Mouse (Mus musculus) heart, embryonic 11.5 days (tissue): ENCODE measurements at regions not wholly inside any gene's neighbourhood (a gene's known extent, or its start where the extent isn't known, plus 50 kb on each side); places are given as distances from the start of the nearest gene placed in this dataset.
"Not testable (repeated sequence)": the region's sequence is repeated elsewhere in the genome, so short reads cannot be mapped to it uniquely, and the experiment has no call there.

Experiments used
- ATAC-seq: fragments of 200-750 bp; cut with Nextera tagmentation; replicated peaks from 2 replicates; pipeline ENCODE4 v1.8.0; 2017; ENCODE audit warnings: moderate library complexity; ENCODE audit not compliant: insufficient number of reproducible peaks, low FRiP score, low TSS enrichment
- H3K27ac ChIP-seq: fragments of 300-500 bp; sonication (generic); 2 replicates; pipeline ENCODE4 v1.5.1; 2014; ENCODE audit warnings: mild to moderate bottlenecking, low read depth, low read length
- H3K27me3 ChIP-seq: fragments of 300-500 bp; sonication (generic); 2 replicates; pipeline ENCODE4 v1.6.1; 2014; ENCODE audit warnings: mild to moderate bottlenecking, low read length, mixed read lengths; ENCODE audit not compliant: control insufficient read depth, insufficient read depth
- H3K36me3 ChIP-seq: fragments of 300-500 bp; sonication (generic); 2 replicates; pipeline ENCODE4 v1.6.1; 2014; ENCODE audit warnings: mild to moderate bottlenecking, low read length, moderate library complexity, mixed read lengths; ENCODE audit not compliant: control insufficient read depth, insufficient read depth
- H3K4me1 ChIP-seq: fragments of 300-500 bp; sonication (generic); 2 replicates; pipeline ENCODE4 v1.6.1; 2014; ENCODE audit warnings: low read length; ENCODE audit not compliant: control insufficient read depth, insufficient read depth
- H3K4me2 ChIP-seq: fragments of 300-500 bp; sonication (generic); 2 replicates; pipeline ENCODE4 v1.6.1; 2014; ENCODE audit warnings: mild to moderate bottlenecking, moderate library complexity
- H3K4me3 ChIP-seq: fragments of 300-500 bp; sonication (generic); 2 replicates; pipeline ENCODE4 v1.5.1; 2014; ENCODE audit warnings: low read depth, low read length
- H3K9ac ChIP-seq: fragments of 300-500 bp; sonication (generic); 2 replicates; pipeline ENCODE4 v1.6.1; 2014; ENCODE audit warnings: mild to moderate bottlenecking, low read depth, low read length, moderate library complexity
- H3K9me3 ChIP-seq: fragments of 300-500 bp; sonication (generic); replicated peaks from 2 replicates; pipeline ENCODE4 v1.6.1; 2016; ENCODE audit warnings: low read length; ENCODE audit not compliant: control insufficient read depth
- WGBS: fragments of 180-500 bp; shearing (Covaris S2); extraction: QIAGEN DNeasy Blood & Tissue Kit; methylation state at CpG from one replicate; pipeline ENCODE4 v1.1.7; 2014; ENCODE audit not compliant: insufficient replicate concordance; 5-methylcytosine and 5-hydroxymethylcytosine counted together

DNA sequence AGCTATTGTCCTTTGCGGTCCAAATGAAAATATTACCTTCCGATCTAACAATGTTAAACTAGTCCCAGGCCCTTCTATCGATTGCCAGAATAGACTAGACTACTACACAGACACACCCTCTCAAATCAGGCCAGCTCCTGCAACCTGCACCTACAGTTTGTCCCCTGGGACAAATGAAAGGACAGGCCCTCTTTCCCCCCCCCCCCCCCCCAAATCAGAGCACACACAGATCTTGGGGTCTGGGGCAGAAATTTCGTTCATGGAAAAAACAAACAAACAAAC is 77.8 kb downstream of the BC107364 start:
- not testable (repeated sequence) for H3K36me3 ChIP-seq, H3K9me3 ChIP-seq, ATAC-seq, H3K4me3 ChIP-seq, H3K27ac ChIP-seq, H3K9ac ChIP-seq, H3K27me3 ChIP-seq, H3K4me1 ChIP-seq, H3K4me2 ChIP-seq
- WGBS = no CpG with 5 or more reads among the region's 4 CpGs

DNA sequence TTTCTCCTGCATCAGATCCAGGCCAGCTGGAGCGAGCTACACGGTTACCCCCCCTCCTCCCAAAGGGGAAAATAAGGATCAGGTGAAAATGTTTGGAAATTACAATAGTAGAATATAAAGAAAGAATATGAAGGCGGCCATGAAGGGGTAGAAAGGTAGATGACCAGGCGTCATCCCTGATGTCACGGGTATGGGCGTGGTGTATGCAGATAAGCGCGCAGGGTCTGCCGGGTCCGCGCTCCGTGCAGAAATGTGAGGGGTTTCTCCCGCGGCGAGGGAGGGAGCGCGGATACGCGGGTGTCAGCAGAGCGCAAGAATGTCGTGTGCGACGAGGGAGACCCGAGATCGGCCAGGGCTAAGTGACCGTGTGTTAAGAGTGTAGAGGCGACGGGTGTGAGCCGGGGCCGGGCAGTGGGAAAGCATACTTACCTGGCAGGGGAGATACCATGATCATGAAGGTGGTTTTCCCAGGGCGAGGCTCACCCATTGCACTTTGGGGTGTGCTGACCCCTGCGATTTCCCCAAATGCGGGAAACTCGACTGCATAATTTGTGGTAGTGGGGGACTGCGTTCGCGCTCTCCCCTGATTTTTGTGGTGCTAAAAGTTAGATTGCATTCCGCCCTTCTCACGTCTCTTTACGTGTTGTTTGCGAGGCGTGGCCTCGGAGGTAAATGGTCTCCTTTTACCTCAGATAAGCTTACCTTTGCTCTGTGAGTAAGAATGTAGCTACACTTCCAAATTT is 78.3 kb downstream of the BC107364 start:
- not testable (repeated sequence) for H3K4me1 ChIP-seq, H3K9ac ChIP-seq, H3K36me3 ChIP-seq, H3K4me3 ChIP-seq, H3K27ac ChIP-seq, H3K27me3 ChIP-seq, H3K9me3 ChIP-seq, H3K4me2 ChIP-seq
- ATAC-seq = peak; percentile 67
- WGBS = 6% methylated on average over 2 of the region's 43 CpGs

DNA sequence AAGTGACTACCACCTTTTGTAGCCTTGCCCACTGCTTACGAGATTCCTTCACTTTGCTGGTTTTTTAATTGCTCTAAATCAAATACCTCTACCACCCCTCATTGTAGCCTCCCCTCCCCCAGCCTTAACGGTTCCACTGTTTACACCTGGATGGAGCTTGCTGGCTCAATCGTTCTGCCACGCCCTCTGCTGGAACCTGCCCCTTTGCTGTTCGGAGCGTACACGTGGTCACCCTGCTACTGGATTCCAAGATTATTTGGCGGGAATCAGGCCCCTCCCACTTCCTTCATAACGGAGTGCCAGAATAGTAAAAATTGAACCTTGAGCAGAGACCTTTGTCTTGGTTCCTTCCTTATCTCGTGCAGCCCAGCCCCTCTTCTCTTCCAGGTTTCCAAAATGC is 68.8 kb upstream of the Fcgr1 start:
- not testable (repeated sequence) for H3K27ac ChIP-seq, H3K4me1 ChIP-seq, H3K9me3 ChIP-seq, H3K9ac ChIP-seq, ATAC-seq, H3K36me3 ChIP-seq, H3K27me3 ChIP-seq, H3K4me3 ChIP-seq, H3K4me2 ChIP-seq
- WGBS = 35% methylated on average over 10 of the region's 10 CpGs

DNA sequence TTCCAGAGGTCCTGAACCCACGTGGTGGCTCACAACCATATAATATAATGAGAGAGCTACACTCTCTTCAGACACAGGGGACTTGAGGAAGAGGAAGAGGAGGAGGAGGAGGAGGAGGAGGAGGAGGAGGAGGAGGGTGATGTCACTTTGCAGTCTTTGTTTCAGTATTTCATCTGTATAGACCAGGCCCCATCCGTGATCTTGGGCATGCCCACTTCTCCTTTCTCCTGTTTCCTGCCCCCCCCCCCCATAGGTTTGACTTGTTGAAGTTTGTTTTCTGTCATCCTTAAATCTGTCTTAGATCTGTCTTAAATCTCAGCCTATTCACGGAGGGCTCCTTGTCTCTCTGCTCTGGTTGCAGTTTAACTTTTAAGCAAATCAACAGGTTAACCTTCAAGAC is 67.0 kb upstream of the Fcgr1 start:
- Histone ChIP-seq H3K27ac (no peak overlapping the region), H3K9me3 (no peaks in the 10 kb centered on the region), H3K4me3 (no peak overlapping the region), H3K9ac (no peak overlapping the region), H3K4me1 (no peaks in the 10 kb centered on the region), H3K36me3 (no peaks in the 10 kb centered on the region), H3K27me3 (peaks cover 10% of the 10 kb centered on the region; the same call in 1 of the 2 replicates), H3K4me2 (no peak overlapping the region)
- no peak for ATAC-seq
- WGBS = 63% methylated on average over 3 of the region's 3 CpGs

DNA sequence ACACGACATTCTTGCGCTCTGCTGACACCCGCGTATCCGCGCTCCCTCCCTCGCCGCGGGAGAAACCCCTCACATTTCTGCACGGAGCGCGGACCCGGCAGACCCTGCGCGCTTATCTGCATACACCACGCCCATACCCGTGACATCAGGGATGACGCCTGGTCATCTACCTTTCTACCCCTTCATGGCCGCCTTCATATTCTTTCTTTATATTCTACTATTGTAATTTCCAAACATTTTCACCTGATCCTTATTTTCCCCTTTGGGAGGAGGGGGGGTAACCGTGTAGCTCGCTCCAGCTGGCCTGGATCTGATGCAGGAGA is 66.4 kb upstream of the Fcgr1 start:
- H3K9me3 ChIP-seq, H3K36me3 ChIP-seq, H3K4me2 ChIP-seq, H3K27me3 ChIP-seq, H3K4me1 ChIP-seq, H3K4me3 ChIP-seq, H3K27ac ChIP-seq, H3K9ac ChIP-seq: not testable (repeated sequence)
- ATAC-seq = peak; percentile 74; the same call in 1 of the 2 replicates
- 0% methylated on average over 1 of the region's 21 CpGs for WGBS

DNA sequence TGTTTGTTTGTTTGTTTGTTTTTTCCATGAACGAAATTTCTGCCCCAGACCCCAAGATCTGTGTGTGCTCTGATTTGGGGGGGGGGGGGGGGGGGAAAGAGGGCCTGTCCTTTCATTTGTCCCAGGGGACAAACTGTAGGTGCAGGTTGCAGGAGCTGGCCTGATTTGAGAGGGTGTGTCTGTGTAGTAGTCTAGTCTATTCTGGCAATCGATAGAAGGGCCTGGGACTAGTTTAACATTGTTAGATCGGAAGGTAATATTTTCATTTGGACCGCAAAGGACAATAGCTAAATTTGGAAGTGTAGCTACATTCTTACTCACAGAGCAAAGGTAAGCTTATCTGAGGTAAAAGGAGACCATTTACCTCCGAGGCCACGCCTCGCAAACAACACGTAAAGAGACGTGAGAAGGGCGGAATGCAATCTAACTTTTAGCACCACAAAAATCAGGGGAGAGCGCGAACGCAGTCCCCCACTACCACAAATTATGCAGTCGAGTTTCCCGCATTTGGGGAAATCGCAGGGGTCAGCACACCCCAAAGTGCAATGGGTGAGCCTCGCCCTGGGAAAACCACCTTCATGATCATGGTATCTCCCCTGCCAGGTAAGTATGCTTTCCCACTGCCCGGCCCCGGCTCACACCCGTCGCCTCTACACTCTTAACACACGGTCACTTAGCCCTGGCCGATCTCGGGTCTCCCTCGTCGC is 65.9 kb upstream of the Fcgr1 start:
- H3K4me3 ChIP-seq, H3K27ac ChIP-seq, H3K4me1 ChIP-seq, H3K27me3 ChIP-seq, H3K9me3 ChIP-seq, H3K4me2 ChIP-seq, H3K36me3 ChIP-seq, H3K9ac ChIP-seq: not testable (repeated sequence)
- 0 out of 2 replicates have a peak, but pooled peaks have one; percentile 7 for ATAC-seq
- no CpG with 5 or more reads among the region's 26 CpGs for WGBS

DNA sequence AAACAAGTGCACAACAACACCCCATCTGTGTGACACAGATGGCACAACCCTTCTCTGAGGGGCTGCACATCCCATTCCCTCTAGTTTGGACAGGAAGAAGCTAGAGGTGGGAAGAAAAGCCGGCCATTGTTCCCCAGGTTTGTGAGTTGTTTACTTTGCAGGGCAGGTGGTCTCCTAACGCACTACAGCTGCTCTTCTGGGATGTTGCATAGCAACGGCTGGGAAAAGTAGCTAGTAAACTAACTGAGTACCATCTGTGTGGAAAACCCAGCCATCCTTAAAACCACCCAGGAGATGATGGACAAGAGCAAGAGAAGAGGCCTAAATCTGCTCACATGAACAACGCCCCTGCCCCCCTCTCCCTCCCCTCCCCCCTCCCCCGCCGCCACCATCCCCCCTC is 57.9 kb upstream of the Fcgr1 start:
- H3K27me3 ChIP-seq, H3K4me1 ChIP-seq, ATAC-seq, H3K4me2 ChIP-seq, H3K4me3 ChIP-seq, H3K9ac ChIP-seq, H3K36me3 ChIP-seq, H3K9me3 ChIP-seq, H3K27ac ChIP-seq: not testable (repeated sequence)
- WGBS = no CpG with 5 or more reads among the region's 6 CpGs

DNA sequence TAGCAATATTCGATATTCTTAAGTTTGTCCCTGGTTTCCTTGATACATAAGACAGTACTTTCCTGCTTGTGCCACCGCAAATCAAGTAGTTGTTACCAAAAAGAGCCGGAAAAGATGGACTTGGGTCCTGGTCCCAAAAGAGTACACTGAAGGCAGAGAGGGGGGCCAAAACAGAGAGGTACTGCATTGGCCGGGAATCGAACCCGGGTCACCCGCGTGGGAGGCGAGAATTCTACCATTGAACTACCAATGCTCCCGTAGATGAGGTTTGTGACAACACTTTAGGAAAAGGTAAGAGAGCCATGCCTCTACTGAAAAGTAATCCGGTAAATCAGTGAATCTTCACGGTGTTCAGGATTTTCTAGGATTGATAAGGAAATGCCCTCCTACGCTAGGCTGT is 57.2 kb upstream of the Fcgr1 start:
- H3K4me1 ChIP-seq, H3K9me3 ChIP-seq, H3K27me3 ChIP-seq, ATAC-seq, H3K9ac ChIP-seq, H3K4me2 ChIP-seq, H3K27ac ChIP-seq, H3K36me3 ChIP-seq, H3K4me3 ChIP-seq: not testable (repeated sequence)
- WGBS = no CpG with 5 or more reads among the region's 13 CpGs

DNA sequence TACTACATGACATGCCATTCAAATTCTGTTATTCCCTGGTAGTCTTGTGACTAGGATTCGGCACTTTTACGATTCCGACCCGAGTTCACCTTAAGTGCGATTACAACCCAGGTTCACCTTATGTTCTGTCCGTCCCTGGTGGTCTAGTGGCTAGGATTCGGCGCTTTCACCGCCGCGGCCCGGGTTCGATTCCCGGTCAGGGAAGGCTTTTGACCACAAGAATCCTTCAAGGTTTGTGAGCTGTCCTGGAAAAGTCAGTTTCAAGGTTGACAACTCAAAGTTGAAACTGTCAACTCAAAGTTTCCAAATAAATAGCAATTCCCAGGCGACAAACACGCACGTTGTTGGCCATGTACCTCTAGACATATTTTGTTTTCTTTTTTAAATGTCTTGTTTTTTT is 52.8 kb upstream of the Fcgr1 start:
- not testable (repeated sequence) for H3K9me3 ChIP-seq, H3K9ac ChIP-seq, ATAC-seq, H3K36me3 ChIP-seq, H3K4me1 ChIP-seq, H3K27ac ChIP-seq, H3K4me3 ChIP-seq, H3K4me2 ChIP-seq
- no CpG with 5 or more reads among the region's 17 CpGs for WGBS
- peaks cover 20% of the 10 kb centered on the region for H3K27me3 ChIP-seq
